Mouse (Mus musculus) midbrain, postnatal 0 days (tissue): ENCODE results near the gene Wdr18. TPM values are rescaled to one million over a fixed set of nuclear protein-coding genes. Genes with fewer than 3 reads are reported as not detected.

Experiments used
- ATAC-seq: fragments of 200-750 bp; cut with Nextera tagmentation; 2 replicates; pipeline ENCODE4 v1.8.0; 2017; ENCODE audit warnings: moderate number of reproducible peaks, mild to moderate bottlenecking, moderate TSS enrichment, moderate library complexity; ENCODE audit not compliant: low FRiP score
- DNase-seq: peaks from one replicate; pipeline ENCODE4 v3.0.0-alpha.2; 2015; ENCODE audit warnings: low spot score
- H3K27ac ChIP-seq: fragments of 300-500 bp; sonication (generic); 2 replicates; pipeline ENCODE4 v1.5.1; 2014; ENCODE audit warnings: low read depth, mild to moderate bottlenecking, low read length, mixed read lengths
- H3K27me3 ChIP-seq: fragments of 300-500 bp; sonication (generic); 2 replicates; pipeline ENCODE4 v1.6.1; 2014; ENCODE audit warnings: low read length, control low read depth, mixed read lengths; ENCODE audit not compliant: insufficient read depth
- H3K36me3 ChIP-seq: fragments of 300-500 bp; sonication (generic); 2 replicates; pipeline ENCODE4 v1.6.1; 2014; ENCODE audit warnings: low read length, control low read depth, mixed read lengths; ENCODE audit not compliant: insufficient read depth
- H3K4me1 ChIP-seq: fragments of 300-500 bp; sonication (generic); 2 replicates; pipeline ENCODE4 v1.6.1; 2014; ENCODE audit warnings: mild to moderate bottlenecking, control low read depth, antibody characterized with exemption, low read length, mixed read lengths; ENCODE audit not compliant: insufficient read depth
- H3K4me2 ChIP-seq: fragments of 300-500 bp; sonication (generic); 2 replicates; pipeline ENCODE4 v1.6.1; 2014; ENCODE audit warnings: low read depth, mild to moderate bottlenecking, low read length, mixed read lengths; ENCODE audit not compliant: poor library complexity, severe bottlenecking
- H3K4me3 ChIP-seq: fragments of 300-500 bp; sonication (generic); 2 replicates; pipeline ENCODE4 v1.5.1; 2014; ENCODE audit warnings: low read depth, mild to moderate bottlenecking, low read length, moderate library complexity
- H3K9ac ChIP-seq: fragments of 300-500 bp; sonication (generic); replicated peaks from 2 replicates; pipeline ENCODE4 v1.6.1; 2014; ENCODE audit warnings: mild to moderate bottlenecking, low read length, moderate library complexity, mixed read lengths; ENCODE audit not compliant: poor library complexity, severe bottlenecking
- H3K9me3 ChIP-seq: fragments of 300-500 bp; sonication (generic); 2 replicates; pipeline ENCODE4 v1.6.1; 2016; ENCODE audit warnings: low read length, control low read depth
- CTCF ChIP-seq: IDR thresholded peaks from 2 replicates; pipeline ENCODE4 v1.5.1; 2016; ENCODE audit warnings: antibody characterized with exemption, mild to moderate bottlenecking
- WGBS: fragments of 180-500 bp; shearing (Covaris S2); extraction: QIAGEN DNeasy Blood & Tissue Kit; methylation state at CpG from one replicate; pipeline ENCODE4 v1.1.7; 2014; 5-methylcytosine and 5-hydroxymethylcytosine counted together
- polyA plus RNA-seq: library from polyadenylated mRNA; unstranded; fragments of >200 nt; fragmentation: Nextera tagmentation; extraction: Ambion mirVana; gene quantifications from 2 replicates; pipeline ENCODE4 v1.2.1, GENCODE M21; 2015
- total RNA-seq: library from RNA; depleted of rRNA; stranded (reverse); fragments of >200 nt; gene quantifications from 2 replicates; pipeline ENCODE4 v1.2.3, GENCODE M21; 2014

Wdr18 gene
- total and polyA plus RNA-seq, 2 experiments from 2014 or later = 72.6 to 102 TPM

DNA sequence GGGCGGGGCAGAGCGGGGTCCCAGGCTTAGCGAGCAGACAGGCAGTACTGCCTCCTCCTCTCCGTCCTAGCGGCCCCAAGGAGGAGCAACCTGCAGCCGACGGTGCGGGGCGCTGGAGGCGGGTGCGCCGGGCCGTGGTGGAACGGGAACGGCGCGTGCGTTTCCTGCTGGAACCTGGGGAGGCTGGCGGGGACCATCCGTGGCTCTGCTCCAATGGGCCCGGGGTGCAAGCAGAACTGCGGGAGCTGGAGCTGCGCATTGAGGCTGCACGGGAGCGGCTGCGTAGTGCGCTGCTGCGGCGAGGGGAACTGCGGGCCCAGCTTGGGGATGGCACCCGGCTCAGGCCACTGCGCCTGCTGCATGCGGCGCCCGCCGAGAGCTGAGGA lies 16.8 kb downstream of the Wdr18 start:
- peaks cover 4% of the 10 kb centered on the region for H3K27me3 ChIP-seq
- peaks cover 42% of the 10 kb centered on the region for H3K36me3 ChIP-seq
- no peaks in the 10 kb centered on the region for H3K9me3 ChIP-seq
- DNase-seq = no peak
- no peak overlapping the region for H3K4me3 ChIP-seq
- no peak for TF ChIP-seq CTCF
- H3K27ac ChIP-seq = no peak overlapping the region
- H3K9ac ChIP-seq = no peak overlapping the region
- H3K4me1 ChIP-seq = 0 out of 2 replicates have a peak, but pooled peaks cover 2% of the 10 kb centered on the region
- 78% methylated on average over 26 of the region's 36 CpGs for WGBS
- no peak overlapping the region for H3K4me2 ChIP-seq
- ATAC-seq = no peak

DNA sequence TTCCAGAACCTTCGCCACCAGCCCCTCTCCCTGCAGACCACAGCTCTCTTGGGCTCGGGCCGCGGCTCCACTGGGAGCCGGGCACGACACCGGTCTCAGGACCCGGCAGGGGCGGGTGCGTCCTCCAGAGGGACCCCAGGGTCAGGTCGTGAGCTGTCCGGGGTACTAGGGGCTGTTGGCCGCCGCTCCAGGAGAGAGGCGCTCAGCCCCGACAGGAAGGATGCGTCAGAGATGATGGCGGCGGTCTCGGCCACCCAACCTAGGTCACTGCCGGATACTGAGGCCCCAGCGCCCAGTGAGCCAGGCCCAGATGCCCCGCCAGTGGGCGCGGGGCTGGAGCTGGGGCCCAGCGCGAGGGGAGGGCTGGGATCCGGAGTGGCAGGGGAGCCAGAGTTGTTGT lies 17.4 kb downstream of the Wdr18 start:
- Histone ChIP-seq H3K9ac (no peak overlapping the region), H3K27me3 (no peaks in the 10 kb centered on the region), H3K9me3 (no peaks in the 10 kb centered on the region), H3K4me1 (peaks cover 4% of the 10 kb centered on the region), H3K4me2 (no peak overlapping the region), H3K36me3 (peaks cover 42% of the 10 kb centered on the region), H3K4me3 (no peak overlapping the region), H3K27ac (no peak overlapping the region)
- ATAC-seq (no peak), DNase-seq (no peak)
- 84% methylated on average over 27 of the region's 28 CpGs for WGBS
- no peak for TF ChIP-seq CTCF

DNA sequence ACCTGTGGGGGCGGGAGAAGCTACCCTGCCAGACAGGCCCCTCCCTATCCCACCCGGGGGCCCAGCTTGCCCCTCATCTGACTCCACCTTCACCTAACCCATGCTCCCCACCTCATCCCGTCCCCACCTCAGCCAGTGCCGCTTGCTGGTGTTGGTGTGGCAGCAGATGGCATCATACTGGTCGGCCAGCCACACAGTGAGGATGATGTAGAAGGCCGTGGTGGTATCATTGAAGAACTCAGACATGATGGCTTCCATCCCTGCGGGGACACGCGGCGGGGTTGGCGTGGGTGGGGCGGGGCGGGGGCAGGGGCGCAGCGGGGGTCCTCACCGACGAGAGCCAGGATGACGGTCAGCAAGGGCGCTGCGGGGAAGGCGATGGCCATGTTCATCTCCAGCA lies 18.1 kb downstream of the Wdr18 start:
- Histone ChIP-seq H3K27ac (no peak overlapping the region), H3K9ac (no peak overlapping the region), H3K36me3 (peaks cover 42% of the 10 kb centered on the region), H3K4me2 (no peak overlapping the region), H3K27me3 (no peaks in the 10 kb centered on the region), H3K4me1 (peaks cover 11% of the 10 kb centered on the region), H3K9me3 (no peaks in the 10 kb centered on the region), H3K4me3 (no peak overlapping the region)
- no peak for ATAC-seq
- no peak for DNase-seq
- TF ChIP-seq CTCF = no peak
- 97% methylated on average over 18 of the region's 21 CpGs for WGBS

DNA sequence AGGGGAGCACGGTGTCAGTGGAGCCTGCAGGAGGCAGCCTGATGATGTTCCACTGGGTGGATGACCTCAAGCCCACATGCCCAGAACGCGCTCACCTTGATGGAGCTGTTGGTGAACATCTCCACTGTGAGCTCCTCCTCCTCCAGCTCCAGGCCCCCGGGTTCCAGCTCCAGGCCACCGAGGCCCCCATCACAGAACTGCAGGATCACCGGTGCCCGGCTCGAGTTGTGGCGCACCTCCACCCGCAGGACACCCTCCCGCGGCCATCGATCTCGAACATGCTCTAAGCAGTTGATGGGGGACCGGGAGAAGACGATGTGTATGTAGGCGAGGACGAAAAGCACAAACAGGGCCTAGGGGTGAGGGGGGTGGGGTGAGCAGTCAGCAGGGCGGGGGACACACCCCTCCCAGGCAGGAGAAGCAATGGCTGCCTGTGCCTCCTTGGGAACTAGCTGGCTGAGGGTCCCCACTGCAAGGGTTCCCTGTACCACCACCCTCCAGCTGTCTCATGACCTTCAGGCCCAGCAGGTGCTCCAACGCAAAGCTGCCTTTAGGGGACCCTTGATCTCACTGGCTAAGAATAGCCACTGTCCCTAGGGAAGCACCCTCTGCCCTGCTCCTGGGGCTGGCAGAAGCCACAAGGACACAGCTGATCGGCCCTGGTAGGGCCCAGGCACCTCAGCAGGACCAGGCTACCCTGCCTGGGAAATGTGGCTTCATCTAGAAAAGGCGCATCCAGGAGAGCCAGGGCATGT lies 19.6 kb downstream of the Wdr18 start:
- Histone ChIP-seq H3K27ac (no peak overlapping the region), H3K27me3 (no peaks in the 10 kb centered on the region), H3K4me1 (peaks cover 15% of the 10 kb centered on the region), H3K4me2 (no peak overlapping the region), H3K9ac (no peak overlapping the region), H3K36me3 (peaks cover 42% of the 10 kb centered on the region), H3K9me3 (no peaks in the 10 kb centered on the region), H3K4me3 (no peak overlapping the region)
- no peak for TF ChIP-seq CTCF
- WGBS = 92% methylated on average over 22 of the region's 22 CpGs
- DNase-seq (no peak), ATAC-seq (no peak)

DNA sequence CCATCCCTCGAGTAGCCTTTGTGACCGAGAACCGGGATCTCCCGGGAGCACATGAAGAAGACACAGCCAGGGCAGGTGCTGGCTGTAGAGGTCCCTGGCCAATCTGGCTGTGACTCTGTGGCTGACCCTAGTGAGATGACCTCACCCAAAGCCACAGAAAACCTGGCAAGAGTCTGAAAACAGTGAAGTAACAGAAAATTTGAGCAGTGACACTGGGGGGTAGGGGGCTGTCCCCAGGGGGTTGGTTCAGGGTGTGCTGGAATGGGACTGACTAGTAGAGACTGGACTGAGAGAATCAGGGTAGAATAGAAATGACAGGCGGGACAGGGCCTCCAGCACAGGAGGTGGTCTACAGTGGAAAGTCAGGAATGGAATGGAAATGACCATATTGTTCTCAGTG lies 23.3 kb downstream of the Wdr18 start:
- H3K27ac ChIP-seq = peak overlapping the region; percentile 96
- H3K36me3 ChIP-seq = peaks cover 14% of the 10 kb centered on the region
- H3K4me3 ChIP-seq = peak overlapping the region; percentile 75
- peaks cover 17% of the 10 kb centered on the region for H3K4me1 ChIP-seq
- H3K9me3 ChIP-seq = no peaks in the 10 kb centered on the region
- peaks cover 5% of the 10 kb centered on the region for H3K27me3 ChIP-seq
- DNase-seq (no peak), ATAC-seq (no peak)
- peak overlapping the region; percentile 89 for H3K9ac ChIP-seq
- WGBS = 78% methylated on average over 5 of the region's 5 CpGs
- peak overlapping the region; percentile 69 for H3K4me2 ChIP-seq
- no peak for TF ChIP-seq CTCF

DNA sequence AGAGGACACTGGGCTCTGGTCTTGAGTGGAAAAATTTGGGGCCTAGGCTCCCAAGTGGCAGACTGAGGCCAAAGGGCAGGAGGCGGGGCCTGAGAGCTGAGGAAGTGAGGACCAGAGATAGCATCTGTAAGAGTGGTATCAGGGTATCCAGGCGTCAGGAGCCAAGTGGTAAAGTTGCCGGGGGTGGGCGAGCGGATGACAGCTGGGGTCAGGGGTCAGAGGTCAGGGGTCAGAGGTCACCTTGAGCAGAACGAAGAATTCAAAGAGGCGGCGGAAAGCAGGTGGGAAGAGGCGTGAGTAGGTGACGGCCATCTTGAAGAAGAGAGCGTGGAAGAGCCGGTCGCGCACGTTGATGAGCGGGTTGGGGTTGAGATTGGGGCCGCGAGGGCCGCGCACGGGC lies 23.7 kb downstream of the Wdr18 start:
- H3K4me3 ChIP-seq = peak overlapping the region; percentile 75
- no peak for TF ChIP-seq CTCF
- no peaks in the 10 kb centered on the region for H3K9me3 ChIP-seq
- ATAC-seq = no peak
- peak overlapping the region; percentile 89 for H3K9ac ChIP-seq
- H3K27me3 ChIP-seq = peaks cover 10% of the 10 kb centered on the region
- H3K27ac ChIP-seq = peak overlapping the region; percentile 96
- peaks cover 10% of the 10 kb centered on the region for H3K36me3 ChIP-seq
- peak overlapping the region; percentile 69 for H3K4me2 ChIP-seq
- peaks cover 17% of the 10 kb centered on the region for H3K4me1 ChIP-seq
- peak; percentile 65 for DNase-seq
- whole genome bisulfite sequencing = 0% methylated on average over 16 of the region's 21 CpGs
